Mouse (Mus musculus) thymus, postnatal 36 days (tissue): ENCODE results near the gene Gm28053.

Experiments
- DNase-seq, 2 experiments: peaks; one replicate each; pipeline ENCODE4 v3.0.0; 2022; ENCODE audit warnings: mixed read lengths in 2 of 2

Gm28053 gene

GRCm38 (mm10) chr6:48742422-48743351 lies 24.3 kb downstream of the Gm28053 start:
- DNase-seq = peak in 1 of 2 experiments; percentile 43

GRCm38 (mm10) chr6:48745490-48745889 lies 27.1 kb downstream of the Gm28053 start:
- DNase-seq = no peak

- peak; percentile 66 to 75 for DNase-seq
These were observed 27.8 kb downstream of the Gm28053 start, which contains the start of gene Gimap5 for GRCm38 (mm10) chr6:48745959-48746889. Gimap5 (plus strand) TSS chr6:48746197.

- peak in 1 of 2 experiments; percentile 43 for DNase-seq
These were observed 28.9 kb downstream of the Gm28053 start for GRCm38 (mm10) chr6:48747091-48747966.

- DNase-seq = no peak
These were observed 45.3 kb downstream of the Gm28053 start for GRCm38 (mm10) chr6:48763567-48764270.

GRCm38 (mm10) chr6:48764496-48764895 lies 46.1 kb downstream of the Gm28053 start:
- no peak for DNase-seq

GRCm38 (mm10) chr6:48768178-48768869 lies 49.9 kb downstream of the Gm28053 start:
- peak; percentile 73 to 85 for DNase-seq

- DNase-seq = no peak
These were observed 50.5 kb downstream of the Gm28053 start for GRCm38 (mm10) chr6:48768933-48769332.

- peak in 1 of 2 experiments; percentile 18 for DNase-seq
These were observed 52.3 kb downstream of the Gm28053 start, which contains the start of gene Gimap3 for GRCm38 (mm10) chr6:48770696-48771095. Gimap3 (minus strand) TSS chr6:48770851.

GRCm38 (mm10) chr6:48772030-48772429 lies 53.6 kb downstream of the Gm28053 start:
- DNase-seq = peak; percentile 81 to 86

- DNase-seq = no peak
These were observed 66.0 kb downstream of the Gm28053 start for GRCm38 (mm10) chr6:48784406-48784805.

GRCm38 (mm10) chr6:48785189-48785588 lies 66.8 kb downstream of the Gm28053 start:
- no peak for DNase-seq

GRCm38 (mm10) chr6:48785601-48786000 lies 67.2 kb downstream of the Gm28053 start:
- no peak for DNase-seq

GRCm38 (mm10) chr6:48787867-48788266 lies 69.5 kb downstream of the Gm28053 start:
- DNase-seq = no peak

GRCm38 (mm10) chr6:48801897-48802296 lies 83.5 kb downstream of the Gm28053 start:
- DNase-seq = no peak
